Mouse (Mus musculus): ENCODE data around the gene Uvrag.

The Uvrag gene

DNA sequence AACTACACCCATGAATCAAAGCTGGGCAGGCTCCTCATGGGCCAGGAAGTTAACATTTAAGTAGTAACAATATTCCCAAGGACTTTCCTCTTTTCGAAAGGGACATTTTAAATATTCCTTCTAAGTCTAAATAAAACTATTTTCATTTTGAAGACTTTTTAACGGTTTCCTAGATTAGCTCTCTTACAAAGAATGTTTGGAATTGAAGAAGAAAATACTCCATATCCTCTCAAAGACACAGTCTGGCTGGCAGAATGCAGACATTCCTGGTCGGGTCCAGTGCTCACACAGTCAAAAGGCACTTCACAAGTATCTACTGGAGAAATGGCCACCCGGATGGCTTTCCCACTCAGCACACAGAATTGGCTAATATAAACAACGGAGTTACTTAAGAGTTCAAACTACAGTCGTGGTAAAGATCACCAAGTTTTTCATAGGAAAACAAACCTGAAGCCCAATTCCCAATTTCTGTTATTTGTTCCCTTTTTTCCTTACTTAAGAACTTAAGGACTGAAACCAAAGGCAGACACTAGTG lies 9.1 kb downstream of the Uvrag start:
- CTCF ChIA-PET: interaction anchor here in 1 of 4 experiments (1.6 kb wide), 1 partner anchor 20 kb away, joined by 5 read pairs; no protein-coding TSS in a partner anchor
- POLR2A ChIA-PET: interaction anchor here in 2 of 4 experiments (0.7 to 5.1 kb wide), 2 partner anchors 9 kb away, joined by 3 to 36 read pairs; partner anchors contain the start of gene Uvrag (in 2 of the 2)

DNA sequence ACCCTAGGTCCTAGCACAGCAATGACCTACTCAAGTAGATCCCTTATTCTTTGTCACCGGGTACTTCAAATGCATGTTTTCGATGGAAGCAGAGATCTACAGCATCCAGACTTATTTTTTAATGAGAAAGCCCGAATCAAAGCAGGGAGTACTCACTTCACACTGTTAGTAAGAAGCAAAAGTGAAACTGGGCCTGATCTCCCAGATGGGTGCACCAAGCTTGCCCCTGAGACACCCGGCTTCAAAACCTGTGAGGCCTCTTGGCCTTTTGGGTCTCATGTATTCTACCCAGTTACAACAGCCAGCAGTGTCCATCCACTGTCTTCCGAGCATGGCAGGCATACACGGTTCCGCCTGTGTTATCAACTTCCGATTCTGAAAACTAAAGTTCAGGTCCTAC lies 12.0 kb downstream of the Uvrag start:
- ChIA-PET CTCF (interaction anchor here in 3 of 4 experiments (0.6 to 2.3 kb wide), 5 partner anchors 11 to 605 kb away, joined by 3 to 14 read pairs (median 4); no protein-coding TSS in a partner anchor), POLR2A (interaction anchor here in 3 of 4 experiments (0.6 to 5.1 kb wide), 11 partner anchors 8 to 472 kb away, joined by 3 to 36 read pairs (median 5); partner anchors contain the start of genes Uvrag (in 2 of the 3) and Emsy (in 1 of the 3))

DNA sequence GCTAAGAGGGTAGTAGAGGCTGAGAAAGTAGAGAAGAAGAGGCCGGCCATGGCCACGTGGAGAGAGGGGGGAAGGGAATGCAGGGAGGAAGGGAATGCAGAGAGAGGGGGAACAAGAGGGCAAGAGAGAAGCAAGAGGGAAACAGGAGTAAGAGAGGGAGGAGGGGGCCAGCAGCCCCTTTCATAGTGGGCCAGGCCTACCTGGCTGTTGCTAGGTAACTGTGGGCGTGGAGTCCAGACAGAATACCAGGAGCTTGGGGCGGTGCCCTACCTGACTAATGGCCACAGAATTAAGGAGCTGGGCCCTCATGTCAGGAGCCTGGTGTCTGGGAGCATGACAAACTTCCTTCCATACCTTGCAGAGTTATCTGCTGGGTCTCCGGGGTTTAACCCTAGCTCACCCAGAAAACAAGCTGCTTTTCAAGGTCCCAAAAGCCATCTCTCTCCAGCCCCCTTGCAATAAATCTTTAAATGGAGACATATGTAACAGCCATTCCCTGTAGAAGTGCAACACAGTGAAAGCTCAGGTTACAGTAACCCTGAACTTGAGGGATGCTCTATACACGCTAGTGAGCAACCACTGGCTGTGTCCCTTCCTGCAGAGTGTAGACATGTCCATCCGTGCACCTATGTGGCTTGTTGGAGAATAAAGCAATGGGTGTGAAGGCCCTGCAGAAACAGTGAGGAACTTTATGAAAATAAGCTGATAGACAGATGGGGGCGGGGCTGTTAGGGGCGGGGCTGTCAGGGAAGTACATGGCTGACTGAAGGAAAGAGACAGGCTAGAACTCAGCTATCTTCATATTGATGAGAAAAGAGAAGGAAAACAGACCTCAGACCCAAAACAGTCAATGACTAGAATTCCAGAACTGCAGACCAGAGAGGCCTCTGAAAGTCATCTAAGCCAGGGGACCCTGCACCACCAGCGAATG lies 12.7 kb downstream of the Uvrag start:
- ChIA-PET CTCF (interaction anchor here in 3 of 4 experiments (0.5 to 2.3 kb wide), 12 partner anchors 11 to 605 kb away, joined by 3 to 14 read pairs (median 4); no protein-coding TSS in a partner anchor), POLR2A (interaction anchor here (0.6 to 5.1 kb wide), 28 partner anchors 9 to 471 kb away, joined by 3 to 36 read pairs (median 4); partner anchors contain the start of genes Uvrag (in 4 of the 4), Emsy (in 1 of the 4) and Thap12 (in 1 of the 4))

DNA sequence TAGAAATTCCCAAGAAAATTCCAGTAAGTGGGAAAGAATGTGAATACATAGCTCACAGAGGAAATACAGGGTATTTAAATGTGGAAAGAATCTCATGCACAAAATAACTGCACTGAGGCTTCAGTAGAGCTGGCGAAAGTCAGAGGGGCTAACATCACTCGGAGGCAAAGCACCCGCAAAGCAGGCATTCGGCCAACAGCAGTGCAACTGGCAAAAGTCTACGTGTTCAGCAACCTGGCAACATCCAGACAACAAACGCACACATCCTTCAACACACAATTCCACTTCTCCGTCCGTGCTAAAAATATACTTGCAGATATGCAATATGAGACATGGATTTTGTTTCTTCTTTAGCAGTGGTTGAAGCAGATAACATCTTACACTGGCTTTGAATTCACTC lies 14.9 kb downstream of the Uvrag start:
- ChIA-PET CTCF (interaction anchor here in 2 of 4 experiments (1.3 to 1.8 kb wide), 3 partner anchors 18 to 123 kb away, joined by 3 to 5 read pairs (median 3); no protein-coding TSS in a partner anchor), POLR2A (interaction anchor here in 2 of 4 experiments (0.7 to 1.9 kb wide), 6 partner anchors 10 to 177 kb away, joined by 3 to 6 read pairs (median 4); partner anchors contain the start of gene Uvrag (in 1 of the 2))

DNA sequence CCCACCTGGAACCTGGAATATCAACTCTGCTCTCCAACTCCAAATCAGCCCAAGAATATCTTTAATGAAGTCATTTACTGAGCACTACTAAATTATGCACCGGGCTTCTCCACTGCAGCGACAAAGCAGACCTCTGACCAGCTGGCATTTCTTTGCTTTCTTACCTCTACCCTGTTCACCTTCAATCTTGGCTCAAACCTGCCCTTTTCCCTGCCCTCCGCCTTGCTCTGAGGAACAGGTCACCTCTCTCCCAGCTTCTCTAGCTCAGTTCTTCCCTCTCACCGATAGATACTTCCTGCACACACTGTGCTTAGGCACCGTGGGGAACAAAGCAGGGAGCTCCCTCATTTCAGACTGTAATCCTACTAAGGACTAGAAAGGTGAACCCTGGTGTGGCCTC lies 18.3 kb downstream of the Uvrag start:
- ChIA-PET CTCF (interaction anchor here in 3 of 4 experiments (0.5 to 2.3 kb wide), 6 partner anchors 8 to 283 kb away, joined by 3 to 9 read pairs (median 6); partner anchors contain the start of gene Gdpd5 (in 1 of the 3)), POLR2A (interaction anchor here in 2 of 4 experiments (1.1 kb wide), 2 partner anchors 18 to 44 kb away, joined by 3 to 4 read pairs; partner anchors contain the start of gene Uvrag (in 1 of the 2))

DNA sequence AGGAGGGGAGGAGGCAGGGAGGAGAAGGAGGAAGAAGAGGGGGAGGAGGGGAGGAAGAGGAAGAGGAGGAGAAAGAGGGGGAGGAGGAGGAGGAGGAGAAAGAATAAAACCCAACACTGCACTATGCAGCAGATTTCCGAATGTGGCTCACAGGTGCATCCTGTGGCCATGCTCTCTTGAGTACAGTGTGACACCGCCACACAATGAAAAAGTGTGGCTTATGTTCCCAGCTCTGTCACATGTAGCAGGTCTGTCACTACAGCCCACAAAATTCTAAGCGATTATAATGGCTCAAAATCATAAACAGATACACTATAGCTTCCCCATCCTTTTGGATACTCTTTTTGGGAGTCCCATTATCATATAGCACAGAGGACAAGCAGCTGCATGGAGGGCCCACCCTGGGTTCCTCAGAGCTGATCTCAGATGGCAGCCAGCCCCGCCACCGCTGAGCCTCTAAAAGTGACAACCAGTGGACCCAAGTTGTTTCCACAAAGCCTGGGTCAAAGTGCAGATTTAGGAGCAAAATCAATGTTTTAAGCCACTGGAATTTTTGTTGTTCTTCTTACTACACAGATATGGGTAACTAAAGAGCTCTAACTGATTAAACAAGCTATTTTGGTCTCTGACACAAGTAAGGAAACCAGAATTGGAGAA lies 19.9 kb downstream of the Uvrag start:
- ChIA-PET CTCF (interaction anchor here in 2 of 4 experiments (0.7 kb wide), 2 partner anchors 129 to 209 kb away, joined by 3 to 5 read pairs; no protein-coding TSS in a partner anchor), POLR2A (interaction anchor here in 1 of 4 experiments (1.2 kb wide), 1 partner anchor 20 kb away, joined by 4 read pairs; the partner anchor contains the start of gene Uvrag)

DNA sequence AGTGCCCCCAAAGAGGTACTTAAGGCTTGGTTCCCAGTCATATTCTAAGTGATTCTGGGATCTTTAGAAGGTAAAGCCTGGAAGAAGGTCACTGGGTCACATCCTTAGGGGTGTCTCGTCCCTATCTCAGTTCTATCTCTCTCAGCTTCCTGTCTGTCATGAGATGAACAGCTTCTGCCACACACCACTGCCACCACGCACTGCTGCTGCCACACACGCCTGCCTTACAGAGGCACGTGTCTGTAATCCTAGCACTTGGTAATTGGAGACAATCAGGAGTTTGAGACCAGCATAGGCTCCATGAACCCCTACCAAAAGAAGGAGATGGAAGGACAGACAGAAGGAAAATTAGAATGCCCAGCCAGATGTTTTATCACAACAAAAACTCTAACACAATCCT lies 20.9 kb downstream of the Uvrag start:
- POLR2A ChIA-PET: interaction anchor here in 2 of 4 experiments (0.6 to 1.6 kb wide), 3 partner anchors 9 to 400 kb away, joined by 3 to 4 read pairs (median 3); partner anchors contain the start of gene Rps3 (in 1 of the 2)

DNA sequence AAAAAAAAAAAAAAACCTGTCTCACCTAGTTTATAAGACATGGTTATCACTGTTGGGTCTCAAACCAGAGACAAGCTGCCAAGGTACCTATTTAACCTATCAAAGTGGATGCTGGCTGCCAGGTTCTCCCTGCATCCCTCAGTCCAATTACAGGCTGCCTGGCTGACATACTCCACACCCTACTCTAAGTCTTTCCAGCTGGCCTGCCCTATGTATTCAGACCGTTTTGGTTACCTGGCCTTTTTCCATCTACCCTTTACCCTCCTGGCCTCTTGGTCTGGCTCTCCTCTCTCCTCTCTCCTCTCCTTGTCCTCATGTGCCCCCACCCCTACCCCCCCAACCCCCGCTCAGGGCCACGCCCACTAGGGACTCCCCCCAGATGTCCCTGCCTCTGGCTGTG lies 24.2 kb downstream of the Uvrag start:
- ChIA-PET CTCF (interaction anchor here in 1 of 4 experiments (0.6 kb wide), 1 partner anchor 12 kb away, joined by 3 read pairs; no protein-coding TSS in a partner anchor), POLR2A (interaction anchor here in 2 of 4 experiments (0.6 to 1.8 kb wide), 3 partner anchors 12 to 649 kb away, joined by 3 to 5 read pairs (median 4); no protein-coding TSS in a partner anchor)

More for the DNA sequence above, 20.9 kb downstream of the Uvrag start:
- CTCF ChIA-PET: interaction anchor here in 3 of 4 experiments (0.6 to 1.7 kb wide), 5 partner anchors 17 to 350 kb away, joined by 3 to 5 read pairs (median 4); no protein-coding TSS in a partner anchor

DNA sequence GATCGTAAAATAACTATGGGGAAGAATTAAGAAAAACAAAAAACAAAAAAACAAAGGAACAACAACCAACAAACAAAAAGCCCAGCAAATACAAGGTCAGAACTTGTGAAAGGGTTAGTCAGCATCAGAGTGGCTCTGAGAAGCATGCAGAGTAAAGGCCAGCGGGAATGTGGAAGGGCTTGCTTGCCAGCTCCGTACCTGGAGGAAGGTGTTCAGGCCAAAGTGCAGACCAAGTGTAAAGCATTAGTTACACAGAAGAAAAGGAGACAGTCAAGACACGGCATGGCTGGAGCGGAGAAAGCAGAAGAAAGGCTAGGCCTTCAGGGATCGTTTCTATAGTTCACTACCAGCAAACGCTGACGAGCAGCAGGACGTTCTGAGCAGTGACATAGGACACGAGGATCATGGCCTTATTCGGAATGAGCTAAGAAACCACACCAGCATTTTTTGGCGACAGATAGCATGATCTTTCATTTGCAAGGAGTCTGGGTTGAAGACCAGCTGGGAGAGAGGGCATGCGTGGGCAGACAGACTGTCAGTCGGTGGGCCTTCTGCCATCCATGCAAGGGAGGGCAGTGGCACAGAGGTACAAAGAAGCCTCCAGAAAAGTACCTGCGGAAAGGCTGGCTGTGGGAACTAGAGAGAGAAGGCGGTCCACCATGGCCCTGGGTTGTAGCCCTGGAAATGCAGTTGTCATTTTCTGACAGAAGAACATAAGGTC lies 26.8 kb downstream of the Uvrag start:
- ChIA-PET CTCF (interaction anchor here in 1 of 4 experiments (0.9 kb wide), 1 partner anchor 637 kb away, joined by 4 read pairs; no protein-coding TSS in a partner anchor), POLR2A (interaction anchor here in 2 of 4 experiments (1.1 to 1.5 kb wide), 3 partner anchors 26 to 68 kb away, joined by 3 to 8 read pairs (median 4); partner anchors contain the start of genes Dgat2 (in 1 of the 2) and Uvrag (in 1 of the 2))

DNA sequence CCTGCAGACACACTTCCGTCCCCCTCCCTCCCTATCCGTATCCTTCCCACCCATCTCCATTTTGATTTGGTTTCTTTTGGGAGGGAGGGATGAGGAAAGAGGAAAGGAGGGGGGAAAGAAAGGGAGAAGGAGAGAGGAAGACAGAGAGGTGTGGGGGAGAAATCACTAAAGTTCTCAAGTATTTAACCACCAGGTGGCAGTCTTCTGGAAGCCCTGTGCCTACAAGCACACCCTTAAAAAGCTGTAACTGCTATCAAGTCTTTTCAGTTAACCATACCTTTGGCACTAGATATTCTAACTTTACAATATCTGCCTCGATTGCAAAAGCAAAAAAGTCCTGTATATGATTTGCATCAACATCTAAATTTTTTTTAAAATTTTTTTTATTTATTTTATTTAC lies 33.4 kb downstream of the Uvrag start:
- CTCF ChIA-PET: interaction anchor here (0.5 to 1.4 kb wide), 27 partner anchors 9 to 679 kb away, joined by 3 to 8 read pairs (median 3); no protein-coding TSS in a partner anchor
- POLR2A ChIA-PET: no interaction called here

DNA sequence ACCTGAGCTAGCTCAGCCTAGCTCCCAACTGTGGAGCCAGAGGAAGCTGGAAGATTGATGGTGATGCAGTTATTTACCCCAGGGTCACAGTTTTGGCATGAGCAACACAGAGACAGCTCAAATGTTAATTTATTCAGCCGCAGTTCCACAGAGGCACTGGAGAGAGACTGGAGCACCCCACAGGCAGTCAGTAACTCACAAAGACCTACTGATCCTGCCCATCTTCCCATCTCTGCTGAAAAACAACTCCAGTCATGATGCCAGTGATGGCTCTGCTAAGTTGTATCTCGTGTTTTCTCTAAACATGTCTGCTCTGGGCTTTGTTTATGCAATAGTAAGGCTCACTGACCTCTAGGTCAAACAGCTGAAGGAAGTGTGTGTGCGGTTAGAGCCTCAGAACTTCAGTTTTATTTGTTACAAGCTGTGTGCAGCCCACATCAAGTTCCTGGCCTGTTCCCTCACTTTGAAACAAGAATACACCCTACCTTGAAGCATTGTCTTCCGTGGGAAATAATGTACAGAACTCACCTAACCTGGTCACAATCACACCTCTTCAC lies 34.1 kb downstream of the Uvrag start:
- ChIA-PET POLR2A (no interaction called here), CTCF (interaction anchor here (0.6 to 2.0 kb wide), 7 partner anchors 8 to 155 kb away, joined by 3 to 10 read pairs (median 3); no protein-coding TSS in a partner anchor)

DNA sequence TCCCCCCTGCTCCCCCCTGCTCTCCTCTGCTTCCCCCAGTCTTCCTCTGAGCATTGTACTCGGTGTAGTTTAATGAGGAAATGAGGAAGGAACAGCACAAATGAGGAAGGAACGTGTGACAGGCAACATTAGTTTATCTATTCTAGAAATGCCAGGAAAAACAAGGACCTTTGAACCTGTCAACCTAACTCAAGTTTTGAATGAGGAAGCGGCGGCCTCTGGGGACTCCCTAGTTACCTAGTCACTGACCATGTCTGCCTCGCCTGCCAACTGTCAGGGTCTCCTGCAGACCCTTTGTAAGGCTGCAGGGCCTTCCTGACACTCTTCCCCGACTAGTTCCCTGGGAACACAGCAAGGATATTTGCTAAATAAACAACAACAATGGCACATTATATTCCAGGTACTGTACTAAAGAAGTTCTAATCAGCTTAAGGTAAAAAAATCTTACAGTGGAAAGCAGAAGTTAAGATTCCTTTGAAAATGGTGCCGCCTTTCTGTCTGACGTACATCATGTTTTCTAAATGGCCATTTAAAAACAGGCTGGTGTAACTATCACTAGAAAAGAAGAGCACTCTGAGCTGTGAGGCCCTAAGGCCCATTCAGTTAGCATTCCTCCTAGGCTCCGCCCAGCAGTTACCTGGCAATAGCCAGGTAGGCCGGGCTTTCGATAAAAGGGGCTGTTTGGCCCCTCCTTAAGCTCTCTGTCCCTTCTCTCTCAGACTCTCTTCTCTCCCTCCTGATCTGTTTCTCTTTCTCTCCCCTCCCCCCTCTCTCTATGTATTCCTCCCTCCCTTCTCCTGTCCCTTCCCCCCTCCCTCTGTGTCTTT lies 39.0 kb downstream of the Uvrag start:
- POLR2A ChIA-PET: no interaction called here
- CTCF ChIA-PET: interaction anchor here in 2 of 4 experiments (0.6 kb wide), 2 partner anchors 16 to 887 kb away, joined by 3 to 4 read pairs; no protein-coding TSS in a partner anchor

DNA sequence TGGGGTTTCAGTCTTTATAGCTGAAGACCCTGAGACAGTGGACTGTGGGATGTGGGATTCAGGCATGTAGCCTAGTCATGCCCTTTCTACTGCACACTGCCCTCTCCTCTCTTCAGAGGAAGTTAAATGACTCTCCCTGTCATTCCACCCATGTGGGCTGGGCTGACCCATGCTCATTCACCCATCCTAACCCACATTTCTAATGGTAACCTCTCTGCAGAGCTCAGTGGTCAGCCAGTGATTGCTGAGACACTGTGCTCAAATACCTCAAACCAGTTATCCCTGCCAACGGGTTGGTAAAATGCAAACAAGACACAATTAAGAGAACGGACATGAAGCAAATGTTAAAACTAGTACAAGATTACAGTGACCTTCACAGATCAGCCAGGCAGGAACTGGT lies 39.9 kb downstream of the Uvrag start:
- ChIA-PET POLR2A (interaction anchor here in 1 of 4 experiments (0.6 kb wide), 1 partner anchor 263 kb away, joined by 4 read pairs; no protein-coding TSS in a partner anchor), CTCF (interaction anchor here in 1 of 4 experiments (1.3 kb wide), 1 partner anchor 50 kb away, joined by 3 read pairs; no protein-coding TSS in a partner anchor)

DNA sequence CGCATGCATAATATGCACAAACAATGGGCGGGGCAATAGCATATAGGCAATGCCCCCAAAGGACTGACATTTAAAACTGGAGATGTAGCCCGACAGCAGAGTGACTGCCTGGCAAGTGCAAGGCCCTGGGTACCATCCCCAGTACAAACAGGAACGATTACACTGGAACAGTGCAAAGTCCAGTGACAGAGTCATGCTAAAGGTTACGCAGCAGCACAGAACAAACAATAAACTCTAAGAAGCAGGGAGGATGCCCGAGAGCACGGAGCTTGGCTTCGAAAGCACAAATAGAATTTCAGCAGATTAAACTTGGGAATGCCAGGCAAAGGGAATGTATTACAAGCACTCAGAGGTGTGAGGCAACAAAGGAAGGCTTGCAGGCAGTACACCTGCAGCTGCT lies 40.4 kb downstream of the Uvrag start:
- ChIA-PET POLR2A (interaction anchor here in 1 of 4 experiments (0.6 kb wide), 1 partner anchor 263 kb away, joined by 4 read pairs; no protein-coding TSS in a partner anchor), CTCF (interaction anchor here in 1 of 4 experiments (1.3 kb wide), 1 partner anchor 51 kb away, joined by 3 read pairs; no protein-coding TSS in a partner anchor)

DNA sequence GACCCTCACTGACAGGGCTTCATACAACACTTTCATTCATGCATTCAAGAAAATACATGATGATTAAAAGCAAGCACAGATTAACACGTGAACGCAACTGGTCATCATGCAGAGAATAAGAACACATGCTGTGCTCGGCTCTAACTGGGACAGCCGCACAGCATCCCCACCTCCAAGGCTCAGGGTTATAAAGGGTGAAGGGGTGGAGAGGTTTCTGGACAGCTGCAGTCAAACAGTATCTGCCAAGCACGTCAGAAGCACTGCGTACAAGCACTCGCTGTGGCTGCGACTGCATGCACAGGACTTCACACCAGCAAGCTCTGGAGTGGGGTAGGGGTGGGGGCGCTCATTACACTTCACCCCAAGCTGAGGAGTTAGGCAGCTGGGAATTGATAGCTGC lies 40.9 kb downstream of the Uvrag start:
- CTCF ChIA-PET: interaction anchor here in 1 of 4 experiments (0.6 to 1.3 kb wide), 2 partner anchors 51 to 117 kb away, joined by 3 read pairs; no protein-coding TSS in a partner anchor

More for the DNA sequence above, 40.9 kb downstream of the Uvrag start:
- POLR2A ChIA-PET: no interaction called here

Measured in embryonic stem cell, embryonic (primary cell).